Mouse (Mus musculus): ENCODE results near the gene Zcchc24.

Gene Zcchc24

DNA sequence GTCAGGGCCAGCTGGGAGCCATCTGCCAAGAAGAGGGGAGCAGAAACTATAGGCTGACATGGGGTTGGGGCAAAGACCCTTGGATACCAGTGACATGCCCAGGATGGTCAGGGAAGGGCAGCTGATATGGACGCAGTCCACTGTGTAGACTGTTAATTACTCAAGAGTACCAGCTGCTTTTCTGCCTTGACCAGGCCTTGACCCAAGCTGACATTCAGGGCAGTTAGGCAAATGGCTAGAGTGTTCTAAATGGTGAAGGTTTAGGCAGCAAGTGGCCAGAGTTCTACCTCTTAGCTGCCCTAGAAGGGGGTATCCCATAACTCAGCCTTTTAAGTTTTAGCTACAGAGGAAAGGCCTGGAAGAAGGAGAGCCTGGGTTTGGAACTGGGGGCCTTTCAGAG lies 52.3 kb downstream of the Zcchc24 start:
- no peak for DNase-seq (ENCODE audit: low spot score)

DNA sequence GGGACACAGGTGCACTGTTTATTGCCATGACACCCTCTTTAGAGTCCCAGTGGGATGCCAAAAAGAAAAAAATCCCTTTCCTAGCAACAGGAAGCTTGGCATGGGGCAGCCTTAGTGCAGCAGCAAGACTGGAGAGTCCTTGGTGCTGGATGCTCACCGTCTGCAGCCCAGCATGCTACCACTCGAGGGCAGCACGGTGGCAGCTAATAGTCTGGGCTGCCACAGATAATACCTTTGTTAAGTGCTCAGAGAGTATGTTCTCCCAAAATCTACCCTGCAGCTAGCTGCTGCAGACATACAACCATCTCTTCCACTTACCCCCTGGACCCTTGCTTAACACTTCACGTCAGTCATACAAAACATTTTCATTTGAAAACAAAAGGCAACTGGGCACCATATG lies 55.4 kb downstream of the Zcchc24 start:
- no peak for DNase-seq (ENCODE audit: low spot score)

- DNase-seq (ENCODE audit: low spot score): no peak
Measured at GRCm38 (mm10) chr14:25711602-25712001, 57.2 kb downstream of the Zcchc24 start.

DNA sequence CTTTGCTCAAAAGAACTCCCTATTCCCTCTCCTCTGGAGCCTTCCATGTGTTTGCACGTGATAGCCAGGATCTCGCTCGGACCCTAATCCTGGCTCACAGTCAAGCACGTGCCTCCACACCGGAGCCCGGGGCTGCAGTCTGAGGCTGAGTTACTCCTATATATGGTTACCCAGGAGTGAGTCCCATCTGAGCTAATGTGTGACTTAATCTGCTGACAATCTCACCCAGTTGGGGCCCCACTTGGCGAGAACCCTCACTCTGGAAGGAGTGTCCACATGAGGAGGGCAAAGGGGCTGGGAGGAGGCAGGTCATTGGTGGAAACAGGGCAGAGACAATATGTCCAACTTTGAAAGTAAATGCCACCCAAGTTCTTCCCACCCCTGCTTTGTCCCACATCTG lies 57.7 kb downstream of the Zcchc24 start:
- DNase-seq (ENCODE audit: low spot score): no peak

DNA sequence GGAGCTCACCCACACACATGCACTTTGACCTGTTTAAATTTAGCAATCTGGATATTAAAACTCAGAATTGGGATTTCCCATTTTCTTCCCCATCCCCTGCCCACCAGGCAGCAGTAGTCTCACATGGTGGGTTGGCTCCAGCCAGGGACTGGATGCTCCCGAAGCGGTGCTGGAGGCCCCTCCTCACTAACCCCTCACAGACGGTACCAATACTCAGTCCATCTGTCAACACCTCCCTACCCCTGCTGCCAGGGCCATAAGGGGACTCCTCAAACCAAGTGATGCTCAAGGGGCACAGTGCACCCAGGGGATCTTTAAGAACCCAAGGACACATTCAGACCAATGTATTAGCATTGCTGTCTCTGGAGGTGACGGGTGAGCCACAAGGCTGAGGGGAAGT lies 58.2 kb downstream of the Zcchc24 start:
- DNase-seq (ENCODE audit: low spot score): no peak

DNA sequence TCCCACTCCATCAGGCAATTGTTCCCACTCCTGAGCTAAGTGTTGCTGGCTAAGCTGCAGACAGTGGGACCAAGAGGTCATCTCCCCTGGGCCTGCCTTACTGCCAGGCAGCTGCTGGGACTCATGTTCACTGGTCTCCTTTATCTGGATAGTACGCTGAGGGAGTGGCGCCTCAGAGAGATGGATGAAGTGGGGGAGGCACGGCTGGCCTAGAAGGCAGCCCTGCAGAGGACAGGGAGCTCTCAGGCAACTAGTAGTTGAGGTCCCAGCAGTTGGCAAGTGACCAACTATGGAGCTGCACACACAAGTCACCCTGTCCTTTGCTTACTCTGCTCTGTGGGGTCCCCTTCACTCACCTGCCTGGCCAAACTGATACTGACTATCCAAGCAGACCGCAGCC lies 58.8 kb downstream of the Zcchc24 start:
- no peak for DNase-seq (ENCODE audit: low spot score)

GRCm38 (mm10) chr14:25708917-25709316 lies 59.9 kb downstream of the Zcchc24 start:
- DNase-seq (ENCODE audit: low spot score): no peak

GRCm38 (mm10) chr14:25708451-25708850 lies 60.4 kb downstream of the Zcchc24 start:
- no peak for DNase-seq (ENCODE audit: low spot score)

DNA sequence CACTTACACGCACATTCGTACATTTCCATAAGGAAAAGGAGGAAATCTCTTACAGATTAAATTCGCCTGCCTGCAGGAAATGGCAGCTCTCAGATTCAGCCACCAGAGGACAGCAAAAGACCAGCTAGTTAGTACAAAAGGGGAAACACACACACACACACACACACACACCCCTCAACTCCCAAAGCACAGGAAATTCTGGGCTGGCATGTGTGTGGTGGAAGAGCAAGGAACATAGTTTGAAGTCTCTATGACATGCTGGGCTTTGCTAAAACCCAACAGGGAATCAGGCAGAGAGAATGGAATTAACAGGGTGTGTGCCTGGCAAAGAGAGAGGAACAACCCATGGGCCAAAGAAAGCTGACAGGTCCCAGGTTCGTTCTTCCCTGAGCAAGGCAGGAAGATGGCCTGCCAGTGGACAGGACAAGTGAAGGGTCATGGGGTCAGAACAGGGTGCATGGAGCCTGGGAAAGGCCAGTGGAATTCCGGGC lies 61.1 kb downstream of the Zcchc24 start:
- no peak for DNase-seq (ENCODE audit: low spot score)

DNA sequence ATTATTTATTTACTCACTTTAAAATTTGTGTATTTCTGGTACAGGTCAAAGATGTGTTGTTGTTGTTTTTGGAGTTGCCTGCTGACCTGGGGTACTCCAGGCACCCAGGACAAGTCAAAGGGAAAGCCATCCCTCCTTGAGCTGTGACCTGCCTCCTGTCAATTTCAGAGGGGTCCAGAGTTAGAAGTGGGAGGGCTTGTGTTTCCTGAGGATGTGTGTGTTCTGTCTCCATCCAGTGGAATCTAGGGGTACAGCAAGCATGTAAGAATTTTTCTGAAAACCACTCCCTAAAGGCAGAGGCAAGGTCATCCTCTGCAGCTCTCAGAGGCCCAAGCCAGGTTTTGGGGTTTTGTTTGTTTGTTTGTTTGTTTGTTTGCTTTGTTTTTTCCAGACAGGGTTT lies 66.9 kb downstream of the Zcchc24 start:
- DNase-seq (ENCODE audit: low spot score): no peak

DNA sequence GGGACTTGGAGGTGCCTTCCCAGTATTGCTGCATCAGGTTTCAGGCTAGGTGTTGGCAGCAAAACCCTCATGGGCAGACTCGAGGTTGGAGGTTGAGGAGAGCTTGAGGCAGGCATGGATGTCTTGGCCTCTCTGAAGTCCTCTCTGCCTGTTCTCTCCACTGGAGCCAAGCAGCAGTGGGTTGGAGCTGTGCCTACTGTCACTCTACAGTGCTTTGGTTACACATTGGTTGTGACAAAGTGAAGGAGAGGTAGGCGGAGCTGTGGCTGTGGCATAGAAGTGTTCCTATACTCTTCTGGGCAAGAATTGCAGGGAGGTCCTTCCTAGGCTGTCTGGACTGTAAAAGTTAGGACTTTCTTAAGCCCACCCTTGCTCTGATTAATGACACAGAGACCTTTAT lies 72.5 kb downstream of the Zcchc24 start:
- DNase-seq (ENCODE audit: low spot score): no peak

- DNase-seq (ENCODE audit: low spot score): no peak
Measured at GRCm38 (mm10) chr14:25695059-25695458, 73.8 kb downstream of the Zcchc24 start.

DNA sequence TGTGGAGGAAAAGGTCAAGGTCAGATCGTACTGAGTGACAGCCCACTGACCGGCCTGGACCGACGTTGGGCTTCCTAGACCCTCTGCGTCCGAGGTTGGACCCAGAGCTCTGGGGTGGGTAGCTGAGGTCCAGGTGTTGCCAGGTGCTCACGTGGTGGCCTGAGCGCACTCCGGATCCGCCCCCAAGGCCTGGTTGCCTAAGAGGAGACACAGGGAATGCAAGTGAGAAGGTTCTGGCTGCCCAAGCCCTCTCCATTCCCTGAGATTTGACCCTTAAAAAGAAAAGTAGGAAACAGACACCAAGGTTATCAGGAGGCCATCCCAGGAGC lies 74.3 kb downstream of the Zcchc24 start:
- DNase-seq (ENCODE audit: low spot score): no peak

GRCm38 (mm10) chr14:25693888-25694568 lies 74.8 kb downstream of the Zcchc24 start, which contains the start of gene Ppif:
Gene Ppif, plus strand, starts transcription at chr14:25694154.
- DNase-seq (ENCODE audit: low spot score): peak; percentile 98

- no peak for DNase-seq (ENCODE audit: low spot score)
Measured at GRCm38 (mm10) chr14:25693271-25693887, 75.5 kb downstream of the Zcchc24 start.

- no peak for DNase-seq (ENCODE audit: low spot score)
Measured at GRCm38 (mm10) chr14:25686983-25687901, 81.6 kb downstream of the Zcchc24 start.

- DNase-seq (ENCODE audit: low spot score): no peak
Measured at GRCm38 (mm10) chr14:25686216-25686945, 82.5 kb downstream of the Zcchc24 start.

- DNase-seq (ENCODE audit: low spot score): no peak
Measured at GRCm38 (mm10) chr14:25682020-25682419, 86.8 kb downstream of the Zcchc24 start.

- no peak for DNase-seq (ENCODE audit: low spot score)
Measured at GRCm38 (mm10) chr14:25679625-25680024, 89.2 kb downstream of the Zcchc24 start.

DNA sequence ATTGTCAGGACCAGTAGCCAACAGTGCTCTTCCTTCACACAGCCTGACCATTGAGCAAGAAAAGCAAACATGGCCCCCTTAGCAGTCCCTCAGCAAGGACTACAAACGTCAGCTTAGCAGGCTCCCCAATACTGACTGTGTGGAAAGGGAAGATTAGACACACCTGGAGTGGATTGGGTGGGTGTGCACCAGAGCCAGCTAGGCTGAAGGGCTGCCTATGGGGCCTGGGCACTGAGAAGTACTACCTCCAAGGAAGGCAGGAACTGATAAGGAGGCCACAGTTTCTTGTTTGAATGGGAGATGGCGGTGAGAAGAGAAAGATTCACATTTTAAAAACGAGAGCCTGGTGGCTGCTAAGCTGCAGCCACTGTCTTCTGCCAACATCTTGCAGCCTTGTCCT lies 101.3 kb downstream of the Zcchc24 start:
- DNase-seq (ENCODE audit: low spot score): no peak

- DNase-seq (ENCODE audit: low spot score): no peak
Measured at GRCm38 (mm10) chr14:25666668-25667376, 102.0 kb downstream of the Zcchc24 start.

Data from ovary, postnatal 10 days (tissue).